Mouse (Mus musculus) brain, embryonic 14.5 days (tissue): ENCODE data around the gene Trim71. TPM values are rescaled to one million over a fixed set of nuclear protein-coding genes. Genes with fewer than 3 reads are reported as not detected.

ENCODE experiments used
- DNase-seq: peaks from one replicate; pipeline ENCODE4 v3.0.0-alpha.2; 2011; ENCODE audit warnings: low read depth
- CTCF ChIP-seq: fragments of 200-500 bp; IDR thresholded peaks from 2 replicates; pipeline ENCODE4 v1.5.1; 2012; ENCODE audit warnings: inconsistent platforms, mild to moderate bottlenecking, moderate library complexity, borderline replicate concordance; ENCODE audit not compliant: insufficient read depth, insufficient read length; ENCODE audit errors: extremely low read depth
- POLR2A ChIP-seq: fragments of 200-500 bp; IDR thresholded peaks from 2 replicates; pipeline ENCODE4 v1.6.1; 2012; ENCODE audit warnings: mild to moderate bottlenecking, inconsistent platforms, borderline replicate concordance; ENCODE audit not compliant: poor library complexity, insufficient read depth, insufficient read length, severe bottlenecking; ENCODE audit errors: extremely low read depth
- polyA plus RNA-seq: library from polyadenylated mRNA; depleted of rRNA; stranded (reverse); fragments of >200 nt; gene quantifications from 2 replicates; pipeline ENCODE4 v1.2.3, GENCODE M21; 2012; rRNA removed

Gene Trim71
- polyA plus RNA-seq, result 0.13 and 0.31 TPM in 2 replicates

DNA sequence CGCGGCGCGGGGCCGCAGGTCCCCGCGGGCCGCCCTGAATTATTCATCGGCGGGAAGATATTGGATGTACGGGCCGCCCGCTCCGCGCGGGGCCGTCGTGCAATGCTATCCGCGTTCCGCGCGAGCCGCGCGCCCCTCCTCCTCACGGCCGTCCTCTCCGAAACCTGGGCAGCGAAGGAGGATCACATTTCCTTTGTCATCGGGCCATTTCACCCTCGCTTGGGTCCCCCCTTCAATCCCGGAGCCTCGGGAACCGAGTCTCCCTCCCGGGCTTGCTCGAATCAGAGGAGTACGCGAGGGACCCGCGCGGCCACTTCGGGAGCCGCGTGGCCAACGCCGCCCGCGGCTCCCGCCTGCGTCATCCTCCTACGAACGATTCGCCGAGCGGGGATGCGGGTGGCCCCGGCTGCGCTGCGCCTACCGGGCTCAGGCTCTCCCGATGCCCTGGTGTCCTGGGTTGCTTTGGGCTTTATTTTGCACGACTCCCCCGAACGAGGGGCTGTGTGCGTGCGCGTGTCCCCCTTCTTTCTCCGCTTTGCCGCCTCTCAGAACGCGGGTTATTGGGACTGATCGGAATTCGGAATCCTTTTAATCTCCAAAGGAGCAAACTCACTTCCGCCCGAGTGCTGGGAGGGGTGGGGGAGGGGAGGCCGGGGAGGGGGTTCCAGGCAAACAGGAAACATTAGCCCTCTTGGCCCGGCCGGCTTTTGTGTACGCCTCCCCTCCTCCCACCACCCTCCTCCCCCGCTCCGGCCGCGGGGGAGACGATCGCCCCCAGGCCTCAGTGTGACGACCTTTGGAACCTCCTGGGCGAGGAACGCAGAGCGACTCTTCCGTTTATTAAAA, at the start of gene Trim71:
TSS of gene Trim71 (minus strand) at position 609 of the 846 bp plus-strand sequence.
- DNase-seq, result peak; percentile 53
- TF ChIP-seq CTCF, result no peak
- TF ChIP-seq POLR2A, result 0 out of 2 replicates have a peak, but pooled peaks have one; percentile 17

DNA sequence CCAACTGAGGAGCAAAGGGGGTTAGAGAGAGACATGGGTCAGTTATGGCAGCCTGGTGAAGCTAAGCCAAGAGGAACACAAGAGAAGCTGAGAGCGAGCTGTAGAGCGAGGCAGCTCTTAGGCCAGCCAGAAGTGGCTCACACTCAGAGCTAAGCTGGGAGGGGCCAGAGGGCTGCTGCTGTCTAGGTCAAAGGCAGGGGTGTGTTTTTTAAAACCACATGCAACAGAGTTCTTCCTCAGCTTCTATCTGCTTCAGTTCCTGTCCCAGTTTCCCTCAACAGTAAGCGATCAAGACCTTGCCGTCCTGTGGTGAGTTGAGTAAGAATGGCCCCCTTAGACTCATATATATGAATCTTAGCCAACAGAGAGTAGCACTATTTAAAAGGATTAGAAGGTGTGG, 48.9 kb upstream of the Trim71 start:
- no peak for TF ChIP-seq POLR2A
- no peak for TF ChIP-seq CTCF
- DNase-seq, result no peak

DNA sequence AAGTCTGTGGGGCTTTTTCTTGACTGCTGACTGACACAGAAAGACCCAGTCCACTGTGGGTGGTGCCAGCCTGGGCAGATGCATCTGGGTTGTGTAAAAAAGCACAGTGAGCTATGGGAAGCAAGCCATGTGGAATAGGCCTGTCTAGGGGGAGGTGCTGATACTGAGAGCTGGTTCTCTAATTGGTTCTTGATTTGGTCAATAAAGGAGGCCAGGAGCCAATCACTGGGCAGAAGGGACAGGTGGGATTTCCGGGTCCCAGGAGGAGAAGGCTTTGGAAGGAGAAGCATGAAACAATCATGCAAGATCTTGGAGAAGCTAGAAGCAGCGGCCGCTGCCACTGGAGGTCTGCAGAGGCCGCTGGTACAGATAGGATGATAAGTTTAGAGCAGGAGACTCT, 48.4 kb upstream of the Trim71 start:
- TF ChIP-seq CTCF (no peak), POLR2A (no peak)
- no peak for DNase-seq

DNA sequence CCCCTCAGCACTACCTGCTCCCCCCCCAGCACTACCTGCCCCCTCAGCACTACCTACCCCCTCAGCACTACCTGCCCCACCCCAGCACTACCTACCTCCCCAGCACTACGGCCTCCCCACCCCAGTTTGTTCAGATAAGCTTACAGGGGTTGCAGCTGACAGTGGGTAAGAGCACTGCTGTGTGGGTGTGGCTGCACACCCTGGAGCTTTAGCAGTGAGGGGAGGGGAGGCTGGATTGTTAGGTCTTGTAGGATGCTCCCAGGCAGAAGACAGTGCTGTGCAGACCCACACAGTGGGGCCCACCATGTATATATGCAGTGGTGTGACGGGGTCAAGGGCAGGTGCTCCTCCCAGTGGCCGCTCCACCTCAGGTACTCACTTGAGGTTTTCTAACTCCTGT, 46.1 kb upstream of the Trim71 start:
- TF ChIP-seq POLR2A (no peak), CTCF (no peak)

DNA sequence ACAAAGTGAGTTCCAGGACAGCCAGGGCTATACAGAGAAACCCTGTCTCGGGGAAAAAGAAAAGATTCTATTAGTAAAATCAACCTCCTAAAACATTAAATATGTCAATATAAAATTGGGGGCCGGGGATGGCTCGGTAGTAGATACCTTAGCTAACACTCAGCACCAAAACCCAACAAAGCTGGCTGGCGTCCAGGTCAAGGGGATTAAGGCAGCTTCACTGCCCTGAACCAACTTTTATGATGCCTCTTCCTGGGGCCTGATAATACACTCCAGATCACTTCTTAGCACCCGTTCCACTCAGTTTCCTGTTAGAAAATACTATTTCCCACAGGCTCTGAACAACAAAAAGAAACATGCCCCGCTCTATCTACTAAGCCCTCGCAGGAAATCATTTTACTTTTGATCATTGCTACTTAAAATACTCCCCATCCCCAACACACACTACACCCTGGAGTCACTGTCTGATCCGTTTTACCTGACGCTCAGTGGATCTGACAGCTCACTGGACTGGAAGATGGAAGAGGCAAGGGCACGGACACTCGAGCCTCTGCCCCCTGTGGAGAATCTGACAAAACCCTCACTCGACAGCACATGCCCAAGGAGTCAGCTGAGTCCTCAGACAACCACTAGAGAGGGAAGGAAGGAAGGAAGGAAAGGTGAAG, 39.8 kb upstream of the Trim71 start:
- DNase-seq, result peak; percentile 35
- no peak for TF ChIP-seq POLR2A
- TF ChIP-seq CTCF, result no peak

More for the DNA sequence above, 46.1 kb upstream of the Trim71 start:
- DNase-seq, result no peak

DNA sequence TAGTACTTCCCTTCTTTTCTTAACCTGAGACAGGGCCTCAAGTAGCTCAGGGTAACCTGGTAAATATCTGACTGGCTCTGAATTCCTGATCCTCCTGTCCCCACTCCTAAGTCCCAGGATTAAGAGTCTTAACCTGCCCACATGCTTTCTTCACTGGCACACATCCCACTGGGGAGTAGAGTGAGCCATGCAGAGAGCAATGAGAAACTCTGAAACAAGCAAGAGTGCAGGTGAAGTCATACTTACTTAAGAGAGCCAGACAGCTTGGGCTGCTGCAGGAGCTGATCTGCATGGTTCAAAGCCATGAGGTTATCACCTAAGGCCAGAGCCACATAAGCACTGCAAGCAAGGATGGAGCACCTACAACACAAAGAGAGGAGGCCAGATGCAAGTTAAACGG, 36.9 kb upstream of the Trim71 start:
- TF ChIP-seq POLR2A (no peak), CTCF (no peak)
- no peak for DNase-seq

DNA sequence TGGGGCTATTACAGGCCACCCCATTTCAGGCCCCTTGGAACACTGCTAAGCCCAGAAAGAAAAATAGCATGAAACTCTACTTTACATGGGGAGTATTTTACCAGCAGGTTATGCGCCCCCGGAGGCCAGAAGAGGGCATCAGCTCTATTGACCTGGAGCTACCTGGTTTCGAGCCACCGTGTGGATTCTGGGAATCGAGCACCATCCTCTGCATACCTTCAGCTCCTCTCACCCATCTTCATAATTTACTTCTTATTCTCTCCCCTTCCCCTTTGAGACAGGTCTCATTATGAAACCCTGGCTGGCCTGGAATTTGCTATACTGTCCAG, 20.8 kb upstream of the Trim71 start:
- TF ChIP-seq POLR2A, result no peak
- peak; percentile 15; the same call in 1 of the 2 replicates for TF ChIP-seq CTCF
- DNase-seq, result peak; percentile 9

DNA sequence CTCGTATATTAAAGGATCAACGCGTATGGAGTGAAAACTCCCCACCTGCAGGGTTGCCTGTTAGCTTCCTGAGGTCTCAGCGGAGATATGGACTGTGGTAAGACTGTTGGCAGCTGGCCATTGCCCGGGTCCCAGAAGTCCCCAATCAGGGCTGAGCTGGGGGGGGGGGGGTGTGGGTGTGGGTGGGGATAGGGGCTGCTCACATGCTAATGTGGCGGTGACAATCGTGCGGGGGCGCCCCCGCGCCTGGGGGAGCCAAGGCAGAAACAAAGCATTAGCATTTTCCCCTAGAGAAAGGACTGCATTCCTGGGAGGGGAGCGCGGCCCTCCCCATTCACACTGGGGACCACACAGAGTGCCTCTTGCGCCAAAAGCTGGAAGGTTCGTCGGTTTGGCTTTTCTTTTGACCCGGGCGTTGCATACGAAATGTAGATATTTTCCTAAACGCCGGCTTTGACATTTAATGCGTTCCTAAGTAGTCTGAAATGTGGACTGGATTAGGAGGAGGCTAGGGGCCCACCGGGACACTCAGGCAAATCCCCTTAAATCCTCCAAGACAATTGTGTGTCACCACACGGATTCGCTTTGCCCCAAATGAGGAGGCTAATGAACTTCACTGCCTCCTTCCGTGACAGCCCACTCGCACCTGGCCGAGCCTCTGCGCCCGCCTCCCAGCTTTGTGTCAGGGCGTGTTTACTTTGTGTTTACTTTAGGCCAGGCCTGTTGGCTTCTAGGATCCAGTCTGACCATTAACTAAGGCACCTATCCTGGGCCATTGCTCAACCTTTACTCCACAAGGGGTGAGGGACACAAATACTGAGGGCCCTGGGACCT, 20.2 kb upstream of the Trim71 start:
- DNase-seq, result peak; percentile 75

DNA sequence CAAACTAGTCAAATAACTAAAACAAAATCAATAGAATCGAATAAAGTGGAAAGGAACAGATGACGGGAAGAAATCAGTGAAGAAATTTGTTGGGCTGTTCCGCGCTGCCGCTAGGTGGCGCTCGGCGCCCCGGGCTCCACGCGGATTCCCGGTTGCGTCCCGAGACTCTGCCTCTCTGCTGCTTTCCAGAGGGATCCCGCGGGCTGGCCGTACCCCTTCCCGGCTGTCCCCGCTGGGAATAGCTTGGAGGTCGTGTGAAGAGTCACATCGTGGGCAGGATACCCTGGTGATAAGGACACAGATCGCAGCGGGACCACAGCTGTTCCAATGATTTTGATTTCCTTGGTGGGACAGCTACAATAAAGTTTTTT, 19.6 kb upstream of the Trim71 start:
- peak; percentile 79 for DNase-seq
- TF ChIP-seq CTCF (peak; percentile 98), POLR2A (no peak)

More for the DNA sequence above, 20.2 kb upstream of the Trim71 start:
- TF ChIP-seq CTCF, result no peak
- no peak for TF ChIP-seq POLR2A

DNA sequence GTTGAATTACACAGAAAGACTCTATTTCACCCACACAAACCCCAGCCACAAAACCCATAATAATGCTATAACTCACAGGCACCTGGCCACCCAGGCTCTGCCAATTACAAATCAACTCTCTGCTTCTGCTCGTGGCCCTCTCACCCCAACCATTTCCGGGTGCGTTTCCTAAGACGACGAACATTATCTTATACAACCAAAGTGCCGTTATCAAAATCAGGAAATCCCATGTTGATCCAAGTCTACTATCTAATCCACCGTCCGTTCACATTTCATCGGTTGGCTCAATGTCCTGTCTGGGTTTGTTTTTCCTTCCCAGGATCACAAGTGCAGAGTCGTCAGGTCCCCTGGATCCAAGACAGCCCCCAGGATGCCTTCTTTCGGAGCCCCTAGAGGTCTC, 14.5 kb upstream of the Trim71 start:
- TF ChIP-seq CTCF (no peak), POLR2A (no peak)
- DNase-seq, result no peak

DNA sequence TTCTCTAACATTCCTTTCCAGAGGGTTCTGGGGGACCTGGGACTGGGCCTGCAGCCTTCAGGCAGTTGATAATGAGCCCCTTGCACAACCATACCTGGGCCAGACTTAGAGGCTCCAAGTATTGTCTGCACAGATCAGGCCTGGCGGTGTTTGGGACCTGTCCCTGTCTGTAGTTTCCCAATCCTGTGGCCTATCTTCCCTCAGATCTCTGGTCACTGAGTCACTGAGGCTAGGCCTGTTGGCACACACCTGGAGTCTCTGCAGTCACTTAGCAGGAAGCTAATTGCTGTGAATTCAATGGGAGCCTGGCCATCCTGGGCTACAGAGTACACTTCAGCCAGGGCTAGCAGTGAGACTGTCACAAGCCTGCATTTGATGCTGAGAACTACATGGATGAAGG, 11.8 kb upstream of the Trim71 start:
- no peak for TF ChIP-seq POLR2A
- no peak for TF ChIP-seq CTCF
- no peak for DNase-seq
